Mouse (Mus musculus) hindbrain, embryonic 12.5 days (tissue): Measurements from ENCODE around the gene Rfx1. TPM values are rescaled to one million over a fixed set of nuclear protein-coding genes. Genes with fewer than 3 reads are reported as not detected.

Experiments
- ATAC-seq: fragments of 200-750 bp; cut with Nextera tagmentation; 2 replicates; pipeline ENCODE4 v1.8.0; 2017; ENCODE audit warnings: moderate TSS enrichment; ENCODE audit not compliant: low FRiP score
- H3K27ac ChIP-seq: fragments of 300-500 bp; sonication (generic); 2 replicates; pipeline ENCODE4 v1.5.1; 2016; ENCODE audit warnings: mild to moderate bottlenecking
- H3K27me3 ChIP-seq: fragments of 300-500 bp; sonication (generic); 2 replicates; pipeline ENCODE4 v1.6.1; 2016; ENCODE audit warnings: mild to moderate bottlenecking
- H3K36me3 ChIP-seq: fragments of 300-500 bp; sonication (generic); 2 replicates; pipeline ENCODE4 v1.6.1; 2016; ENCODE audit warnings: mild to moderate bottlenecking
- H3K4me1 ChIP-seq: fragments of 300-500 bp; sonication (generic); 2 replicates; pipeline ENCODE4 v1.6.1; 2016
- H3K4me2 ChIP-seq: fragments of 300-500 bp; sonication (generic); replicated peaks from 2 replicates; pipeline ENCODE4 v1.6.1; 2016; ENCODE audit warnings: mild to moderate bottlenecking
- H3K4me3 ChIP-seq: fragments of 300-500 bp; sonication (generic); 2 replicates; pipeline ENCODE4 v1.5.1; 2016; ENCODE audit warnings: mild to moderate bottlenecking
- H3K9ac ChIP-seq: fragments of 300-500 bp; sonication (generic); 2 replicates; pipeline ENCODE4 v1.6.1; 2016; ENCODE audit warnings: mild to moderate bottlenecking, moderate library complexity
- H3K9me3 ChIP-seq: fragments of 300-500 bp; sonication (generic); replicated peaks from 2 replicates; pipeline ENCODE4 v1.6.1; 2016; ENCODE audit warnings: mild to moderate bottlenecking
- WGBS: fragments of 180-500 bp; shearing (Covaris S2); methylation state at CpG from one replicate; pipeline ENCODE4 v1.1.7; 2016; 5-methylcytosine and 5-hydroxymethylcytosine counted together
- polyA plus RNA-seq: library from polyadenylated mRNA; unstranded; fragments of >200 nt; fragmentation: Nextera tagmentation; extraction: Ambion mirVana; gene quantifications from 2 replicates; pipeline ENCODE4 v1.2.1, GENCODE M21; 2016

Rfx1 gene
- polyA plus RNA-seq, 1 experiment from 2014 or later, result 9.4 TPM

DNA sequence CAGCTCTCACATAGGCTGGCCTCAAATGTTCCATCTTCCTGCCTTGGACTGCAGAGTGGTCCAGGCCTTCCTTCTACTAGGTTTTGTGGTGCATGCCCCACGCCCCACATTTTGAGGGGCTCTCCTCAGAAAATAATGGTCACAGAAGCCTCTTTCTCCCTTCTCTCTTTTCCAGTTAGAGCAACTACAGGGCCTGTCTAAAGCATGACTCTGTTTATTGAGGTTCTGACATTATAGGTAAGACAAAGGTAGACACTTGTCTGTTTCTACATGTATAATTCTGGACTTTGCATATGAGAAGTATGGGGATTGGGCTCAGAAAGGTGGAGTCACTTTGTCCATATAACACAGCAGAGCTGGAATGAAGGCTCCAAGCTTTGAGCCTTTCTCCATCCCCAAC, 1.6 kb upstream of the Rfx1 start, which contains the start of gene Gm10643:
TSS of gene Gm10643 (minus strand) at position 101 of the 400 bp plus-strand sequence.
- Histone ChIP-seq H3K9ac (peak within 1 kb of the TSS; percentile 64), H3K27ac (peak within 1 kb of the TSS; percentile 96), H3K4me3 (peak within 1 kb of the TSS; percentile 98), H3K27me3 (no peaks in the 10 kb centered on the region), H3K36me3 (no peaks in the 10 kb centered on the region), H3K4me1 (peaks cover 30% of the 10 kb centered on the region), H3K9me3 (no peaks in the 10 kb centered on the region), H3K4me2 (peak within 1 kb of the TSS; percentile 71)
- no peak for ATAC-seq
- 89% methylated on average over 1 of the region's 1 CpGs for WGBS

GRCm38 (mm10) chr8:84065457-84066072, 1.1 kb upstream of the Rfx1 start:
- Histone ChIP-seq H3K4me1 (peaks cover 34% of the 10 kb centered on the region), H3K9ac (peak overlapping the region; percentile 64), H3K9me3 (no peaks in the 10 kb centered on the region), H3K36me3 (no peaks in the 10 kb centered on the region), H3K4me2 (peak overlapping the region; percentile 71), H3K4me3 (peak overlapping the region; percentile 98), H3K27ac (peak overlapping the region; percentile 96), H3K27me3 (no peaks in the 10 kb centered on the region)
- WGBS, result 23% methylated on average over 5 of the region's 5 CpGs
- ATAC-seq, result no peak

DNA sequence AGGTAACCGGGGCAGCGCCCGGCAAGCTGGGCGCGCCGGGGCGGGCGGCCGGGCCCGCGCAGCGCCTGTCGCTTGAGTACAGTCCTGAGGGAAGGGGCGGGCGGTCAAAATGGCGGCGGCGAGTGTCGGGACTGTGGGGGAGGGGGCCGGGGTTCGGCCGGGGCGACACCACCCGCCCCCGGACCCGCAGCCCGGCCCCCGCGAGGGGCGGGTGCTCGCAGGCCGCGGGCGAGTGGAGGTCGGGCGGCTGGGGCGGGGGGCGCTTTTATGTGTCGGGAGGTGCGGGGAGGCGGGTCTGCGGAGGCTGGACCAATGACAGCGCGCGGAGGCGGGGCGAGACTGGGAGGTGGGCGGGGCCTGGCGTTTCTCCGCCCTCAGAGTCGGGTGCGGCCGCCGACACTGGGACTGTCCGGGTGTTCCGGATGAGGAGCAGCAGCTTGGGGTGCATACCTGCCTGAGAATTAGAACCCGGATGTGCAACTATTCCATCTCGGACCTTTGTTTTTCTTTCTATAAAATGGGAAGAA, 476 bp downstream of the Rfx1 start:
- H3K9me3 ChIP-seq, result no peaks in the 10 kb centered on the region
- no peaks in the 10 kb centered on the region for H3K36me3 ChIP-seq
- H3K27me3 ChIP-seq, result no peaks in the 10 kb centered on the region
- H3K9ac ChIP-seq, result peak overlapping the region; percentile 84
- peak overlapping the region; percentile 98 for H3K4me3 ChIP-seq
- peak; percentile 65 for ATAC-seq
- H3K4me1 ChIP-seq, result peaks cover 40% of the 10 kb centered on the region
- H3K27ac ChIP-seq, result peak overlapping the region; percentile 96
- H3K4me2 ChIP-seq, result peak overlapping the region; percentile 47
- WGBS, result 1% methylated on average over 50 of the region's 58 CpGs

- Histone ChIP-seq H3K36me3 (no peaks in the 10 kb centered on the region), H3K27ac (no peak overlapping the region), H3K27me3 (no peaks in the 10 kb centered on the region), H3K4me2 (peak overlapping the region; percentile 47), H3K9me3 (no peaks in the 10 kb centered on the region), H3K4me3 (peak overlapping the region; percentile 98; the same call in 1 of the 2 replicates), H3K9ac (peak overlapping the region; percentile 13; the same call in 1 of the 2 replicates), H3K4me1 (peaks cover 48% of the 10 kb centered on the region)
- no peak for ATAC-seq
- WGBS, result 89% methylated on average over 7 of the region's 7 CpGs
Observed at GRCm38 (mm10) chr8:84067911-84068310, 1.3 kb downstream of the Rfx1 start.

DNA sequence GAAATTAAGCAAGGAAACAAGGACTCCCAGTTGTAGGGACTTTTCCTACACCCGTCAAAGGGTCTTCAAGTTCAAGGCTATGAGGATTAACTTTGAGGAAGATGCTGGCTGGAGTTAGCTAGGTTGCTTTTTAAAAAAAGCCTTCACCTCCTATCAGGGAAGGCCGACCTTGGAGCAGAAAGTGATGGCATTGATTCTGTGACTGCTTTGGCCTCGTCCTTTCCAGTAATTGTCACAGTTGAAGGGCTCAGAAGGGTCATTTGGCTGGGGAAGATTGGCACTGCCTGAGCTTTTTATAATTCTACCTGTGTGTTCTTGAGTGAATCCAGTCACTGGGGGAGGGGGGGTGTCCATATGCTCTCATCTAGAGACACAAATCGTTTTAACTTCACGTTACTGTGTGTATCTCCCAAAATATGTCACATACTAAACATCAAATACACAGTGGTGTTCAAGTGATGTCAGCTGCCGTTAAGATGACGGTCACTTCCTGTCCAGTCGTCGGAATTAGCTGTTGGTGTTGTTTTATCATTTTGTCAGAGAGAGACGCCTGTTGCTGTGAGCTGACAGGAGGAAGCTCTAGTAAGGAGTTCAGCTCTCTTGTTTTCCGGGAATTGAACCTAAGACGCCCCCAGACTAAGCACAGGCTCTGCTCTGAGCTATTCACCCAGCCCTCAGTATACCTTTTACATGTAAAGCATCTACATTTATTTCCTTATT, 1.8 kb downstream of the Rfx1 start:
- H3K4me2 ChIP-seq, result peak overlapping the region; percentile 47; the same call in 1 of the 2 replicates
- no peaks in the 10 kb centered on the region for H3K9me3 ChIP-seq
- H3K4me1 ChIP-seq, result peaks cover 53% of the 10 kb centered on the region
- no peaks in the 10 kb centered on the region for H3K36me3 ChIP-seq
- no peak overlapping the region for H3K4me3 ChIP-seq
- H3K27me3 ChIP-seq, result no peaks in the 10 kb centered on the region
- 77% methylated on average over 12 of the region's 12 CpGs for WGBS
- H3K27ac ChIP-seq, result no peak overlapping the region
- peak overlapping the region; percentile 13; the same call in 1 of the 2 replicates for H3K9ac ChIP-seq
- no peak for ATAC-seq

DNA sequence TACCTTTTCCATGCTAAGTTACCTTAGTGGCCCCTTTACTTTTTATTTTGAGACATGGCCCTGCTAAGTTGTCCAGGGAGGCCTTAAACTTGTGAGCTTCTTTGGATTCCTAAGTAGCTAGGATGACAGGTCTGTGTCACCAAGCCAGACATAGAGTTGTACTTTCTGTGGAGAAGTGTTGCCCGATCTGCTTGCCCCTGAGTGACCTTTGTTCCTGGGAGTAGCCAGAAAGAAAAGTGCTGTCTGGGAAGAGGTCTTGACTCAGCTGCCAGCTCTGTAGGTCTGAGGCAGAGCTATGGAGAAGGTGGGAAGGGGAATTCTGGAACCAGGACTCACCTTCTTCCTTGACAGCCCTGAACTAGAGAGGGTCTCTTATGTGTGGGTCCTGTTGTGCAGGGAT, 2.5 kb downstream of the Rfx1 start:
- H3K4me3 ChIP-seq, result no peak overlapping the region
- WGBS, result 36% methylated on average over 1 of the region's 1 CpGs
- no peak overlapping the region for H3K4me2 ChIP-seq
- H3K27me3 ChIP-seq, result no peaks in the 10 kb centered on the region
- no peak for ATAC-seq
- peaks cover 57% of the 10 kb centered on the region for H3K4me1 ChIP-seq
- H3K27ac ChIP-seq, result no peak overlapping the region
- H3K9me3 ChIP-seq, result no peaks in the 10 kb centered on the region
- no peak overlapping the region; the same call in 1 of the 2 replicates for H3K9ac ChIP-seq
- no peaks in the 10 kb centered on the region for H3K36me3 ChIP-seq

- Histone ChIP-seq H3K4me2 (no peak overlapping the region), H3K4me1 (peaks cover 57% of the 10 kb centered on the region), H3K9me3 (no peaks in the 10 kb centered on the region), H3K9ac (no peak overlapping the region; the same call in 1 of the 2 replicates), H3K36me3 (0 out of 2 replicates have a peak, but pooled peaks cover under 1% of the 10 kb centered on the region), H3K27ac (no peak overlapping the region), H3K27me3 (no peaks in the 10 kb centered on the region), H3K4me3 (no peak overlapping the region)
- no peak for ATAC-seq
- 58% methylated on average over 2 of the region's 2 CpGs for WGBS
Observed at GRCm38 (mm10) chr8:84069750-84070149, 3.1 kb downstream of the Rfx1 start.

DNA sequence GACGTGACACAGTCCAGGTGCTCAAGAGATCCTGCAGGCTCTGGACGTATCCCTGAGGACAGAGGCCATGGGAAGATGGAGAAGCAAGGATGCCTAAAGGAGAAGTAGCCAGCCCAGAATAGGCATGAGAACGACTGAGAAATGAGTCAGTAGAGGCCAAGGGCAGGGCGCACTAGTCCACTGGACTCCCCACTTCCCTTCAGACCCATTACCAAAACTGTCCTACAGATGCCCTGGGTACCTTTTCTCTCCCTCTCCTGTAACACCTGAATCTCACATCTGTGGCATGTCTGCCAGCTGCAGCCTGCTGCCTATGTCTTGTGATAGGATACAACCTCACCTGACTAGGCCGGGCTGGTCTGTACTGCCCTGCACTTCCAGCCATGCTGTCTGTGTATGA, 3.6 kb downstream of the Rfx1 start:
- no peak overlapping the region; the same call in 1 of the 2 replicates for H3K9ac ChIP-seq
- peaks cover 57% of the 10 kb centered on the region for H3K4me1 ChIP-seq
- no peak overlapping the region for H3K27ac ChIP-seq

DNA sequence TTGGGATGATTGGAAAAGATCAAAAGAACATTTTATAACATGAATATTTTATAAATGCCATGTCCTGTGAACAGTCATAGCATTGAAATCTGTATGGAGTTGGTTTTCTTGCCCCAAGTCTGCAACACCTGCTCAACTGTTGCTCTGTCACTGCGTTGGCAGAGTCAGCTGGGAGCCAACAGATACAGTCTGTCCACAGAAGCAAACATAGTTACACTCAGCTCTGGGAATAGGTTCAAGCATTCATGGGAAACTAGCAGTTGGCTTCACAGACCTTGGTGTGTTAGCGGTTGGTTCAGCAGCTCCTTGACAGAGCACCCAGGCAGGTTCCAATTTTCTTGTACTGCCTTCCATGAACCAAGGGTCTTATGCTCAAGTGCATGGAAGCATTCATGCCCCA, 4.0 kb downstream of the Rfx1 start:
- ATAC-seq, result no peak
- Histone ChIP-seq H3K36me3 (peaks cover 6% of the 10 kb centered on the region; the same call in 1 of the 2 replicates), H3K4me2 (no peak overlapping the region), H3K27ac (no peak overlapping the region), H3K27me3 (no peaks in the 10 kb centered on the region), H3K9me3 (no peaks in the 10 kb centered on the region), H3K9ac (no peak overlapping the region), H3K4me3 (no peak overlapping the region), H3K4me1 (peaks cover 55% of the 10 kb centered on the region)
- 90% methylated on average over 2 of the region's 2 CpGs for WGBS

More for the DNA sequence above, 3.6 kb downstream of the Rfx1 start:
- Histone ChIP-seq H3K9me3 (no peaks in the 10 kb centered on the region), H3K4me3 (no peak overlapping the region), H3K4me2 (no peak overlapping the region), H3K27me3 (no peaks in the 10 kb centered on the region), H3K36me3 (peaks cover 5% of the 10 kb centered on the region; the same call in 1 of the 2 replicates)
- WGBS, result 84% methylated on average over 5 of the region's 5 CpGs
- ATAC-seq, result no peak

DNA sequence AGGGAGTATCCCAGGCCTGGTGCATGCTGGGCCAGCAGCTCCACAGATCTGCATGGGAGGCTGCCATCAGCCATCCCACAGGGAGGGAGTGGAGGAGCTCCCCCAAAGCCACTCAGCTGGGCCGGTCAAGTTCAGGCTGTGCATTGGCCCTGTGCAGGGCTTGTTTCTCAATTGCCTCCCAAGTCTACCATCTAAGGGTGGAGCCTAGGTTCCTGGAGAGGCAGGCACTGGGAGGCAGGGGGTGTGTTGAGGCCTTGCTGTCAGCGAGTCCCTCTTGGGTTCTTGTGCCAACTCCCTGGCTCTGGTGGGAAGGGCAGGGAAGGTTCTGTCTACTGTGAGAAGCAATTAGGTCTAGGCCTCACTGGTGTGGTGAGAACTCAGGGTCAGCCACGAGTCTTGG, 5.3 kb downstream of the Rfx1 start:
- Histone ChIP-seq H3K36me3 (peaks cover 16% of the 10 kb centered on the region), H3K9ac (no peak overlapping the region), H3K27me3 (no peaks in the 10 kb centered on the region), H3K9me3 (no peaks in the 10 kb centered on the region), H3K4me2 (no peak overlapping the region), H3K4me1 (peaks cover 52% of the 10 kb centered on the region), H3K4me3 (no peak overlapping the region), H3K27ac (no peak overlapping the region)
- WGBS, result 76% methylated on average over 3 of the region's 3 CpGs
- no peak for ATAC-seq

GRCm38 (mm10) chr8:84072321-84072720, 5.7 kb downstream of the Rfx1 start:
- WGBS, result 90% methylated on average over 10 of the region's 10 CpGs
- Histone ChIP-seq H3K9me3 (no peaks in the 10 kb centered on the region), H3K27me3 (no peaks in the 10 kb centered on the region), H3K4me1 (peaks cover 52% of the 10 kb centered on the region), H3K4me3 (no peak overlapping the region), H3K36me3 (peaks cover 17% of the 10 kb centered on the region), H3K27ac (no peak overlapping the region), H3K4me2 (no peak overlapping the region), H3K9ac (no peak overlapping the region)
- no peak for ATAC-seq

DNA sequence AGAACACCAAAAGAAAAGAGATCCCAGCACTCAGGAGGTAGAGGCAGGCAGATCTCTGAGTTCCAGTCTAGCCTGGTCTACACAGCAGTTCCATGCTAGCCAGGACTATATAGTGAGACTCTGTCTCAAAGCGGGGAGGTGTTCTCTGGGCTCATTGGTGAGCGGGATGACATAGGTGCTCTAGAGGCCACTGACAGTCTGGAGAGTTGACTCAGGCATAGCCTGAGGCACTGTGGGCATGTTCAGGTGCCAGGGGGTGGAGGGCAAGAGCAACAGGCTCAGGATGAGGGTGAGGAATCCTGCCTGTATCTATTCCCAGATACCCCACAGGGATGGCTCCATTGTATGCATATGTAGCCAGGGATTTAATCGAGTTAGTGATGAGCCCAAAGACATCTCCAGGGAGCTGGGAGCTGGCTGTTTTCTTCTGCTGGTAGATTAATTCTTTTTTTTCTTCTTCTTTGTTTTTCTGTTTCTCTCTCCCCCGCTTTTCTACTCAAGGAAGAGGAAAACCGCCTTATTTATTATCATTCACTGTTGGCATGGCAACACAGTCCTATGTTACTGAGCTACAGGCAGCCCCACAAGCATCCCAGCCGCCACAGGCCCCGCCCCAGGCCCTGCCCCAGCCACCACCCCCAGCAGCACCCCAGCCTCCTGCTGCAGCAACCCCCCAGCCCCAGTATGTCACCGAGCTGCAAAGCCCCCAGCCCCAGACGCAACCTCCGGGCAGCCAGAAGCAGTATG, 6.8 kb downstream of the Rfx1 start:
- H3K4me1 ChIP-seq, result peaks cover 42% of the 10 kb centered on the region

More for the DNA sequence above, 6.8 kb downstream of the Rfx1 start:
- H3K9ac ChIP-seq, result peak overlapping the region; percentile 32; the same call in 1 of the 2 replicates
- peak overlapping the region; percentile 41 for H3K27ac ChIP-seq
- H3K36me3 ChIP-seq, result peaks cover 17% of the 10 kb centered on the region
- H3K4me2 ChIP-seq, result 0 out of 2 replicates have a peak overlapping the region, but pooled peaks have one; percentile 13
- WGBS, result 56% methylated on average over 10 of the region's 10 CpGs
- no peaks in the 10 kb centered on the region for H3K9me3 ChIP-seq
- peak; percentile 30; the same call in 1 of the 2 replicates for ATAC-seq
- H3K27me3 ChIP-seq, result no peaks in the 10 kb centered on the region
- no peak overlapping the region for H3K4me3 ChIP-seq
